ENCODE assay signal across 9 mouse cellular contexts in genomic region chr4:155398222-155398540, GRCm38 (mm10). TPM values are rescaled to one million over a fixed set of nuclear protein-coding genes. Genes with fewer than 3 reads are reported as not detected.
DNase-seq lines count a peak whose midpoint lies in the region; ATAC-seq and TF ChIP-seq lines count a peak whose summit lies in the region.
"Had no signal": no experiment of that assay in that cellular context is flagged by ENCODE, and none has a peak within 500 bp of the region (broad histone marks: within the 10 kb centered on the region; RNA-seq: fewer than 3 reads in every experiment).

No protein-coding gene starts in this region.

- no peaks in the 10 kb centered on the region for H3K9me3 ChIP-seq in kidney, postnatal 0 days (replicated peaks; ENCODE audit: low read length)
- H3K9me3 ChIP-seq in embryonic facial prominence, embryonic 15.5 days (replicated peaks): no peaks in the 10 kb centered on the region
- H3K9me3 ChIP-seq in intestine, embryonic 16.5 days (ENCODE audit: control insufficient read depth, low read length): no peaks in the 10 kb centered on the region
- no peaks in the 10 kb centered on the region for H3K9me3 ChIP-seq in neural tube, embryonic 11.5 days (ENCODE audit: control insufficient read depth, low read length)

- no peak for ATAC-seq in kidney, postnatal 0 days (replicated peaks; ENCODE audit: low FRiP score, low read depth)
- no peak for ATAC-seq in embryonic facial prominence, embryonic 15.5 days (ENCODE audit: insufficient number of reproducible peaks, low FRiP score, low TSS enrichment, low read depth)
- no peak for ATAC-seq in intestine, embryonic 16.5 days
- no peak for ATAC-seq in neural tube, embryonic 11.5 days (ENCODE audit: insufficient read depth, low FRiP score, low TSS enrichment)

- peaks cover 7% of the 10 kb centered on the region for H3K4me1 ChIP-seq in kidney, postnatal 0 days (replicated peaks; ENCODE audit: insufficient read depth, low read length)
- peaks cover 8% of the 10 kb centered on the region for H3K4me1 ChIP-seq in embryonic facial prominence, embryonic 15.5 days
- H3K4me1 ChIP-seq in intestine, embryonic 16.5 days (ENCODE audit: control insufficient read depth, insufficient read depth, low read length): peaks cover 3% of the 10 kb centered on the region
- no peaks in the 10 kb centered on the region for H3K4me1 ChIP-seq in neural tube, embryonic 11.5 days (ENCODE audit: control insufficient read depth, insufficient read depth, low read length)

- no peak for DNase-seq in kidney, postnatal 0 days (ENCODE audit: low spot score)
- no peak for DNase-seq in kidney, adult 11 months
- DNase-seq in neural tube, embryonic 11.5 days (ENCODE audit: low spot score): no peak
- no peak for DNase-seq in left cerebral cortex, postnatal 4 days
- DNase-seq in spleen, adult 18-20 months: no peak
- DNase-seq in adrenal gland, postnatal 36 days: no peak

- H3K27me3 ChIP-seq in kidney, postnatal 0 days (ENCODE audit: insufficient read depth, low read length): peaks cover 12% of the 10 kb centered on the region; the same call in 1 of the 2 replicates
- peaks cover 41% of the 10 kb centered on the region for H3K27me3 ChIP-seq in embryonic facial prominence, embryonic 15.5 days
- peaks cover 22% of the 10 kb centered on the region for H3K27me3 ChIP-seq in intestine, embryonic 16.5 days (replicated peaks; ENCODE audit: control insufficient read depth, insufficient read depth, low read length)
- peaks cover 36% of the 10 kb centered on the region for H3K27me3 ChIP-seq in neural tube, embryonic 11.5 days (ENCODE audit: control insufficient read depth, insufficient read depth, low read length)

- H3K9ac ChIP-seq in kidney, postnatal 0 days (ENCODE audit: low read depth, low read length): no peak overlapping the region
- no peak overlapping the region for H3K9ac ChIP-seq in embryonic facial prominence, embryonic 15.5 days
- H3K9ac ChIP-seq in intestine, embryonic 16.5 days (ENCODE audit: low read depth, low read length): no peak overlapping the region
- no peak overlapping the region for H3K9ac ChIP-seq in neural tube, embryonic 11.5 days (ENCODE audit: low read length)

- no peak for TF ChIP-seq CTCF in kidney, postnatal 0 days (IDR thresholded peaks at IDR 0.05; ENCODE audit: low read depth)

- H3K4me3 ChIP-seq in kidney, postnatal 0 days (replicated peaks; ENCODE audit: low read depth, low read length): peak overlapping the region; percentile 17
- peak overlapping the region; percentile 41 for H3K4me3 ChIP-seq in embryonic facial prominence, embryonic 15.5 days (replicated peaks)
- H3K4me3 ChIP-seq in intestine, embryonic 16.5 days (ENCODE audit: low read length): peak overlapping the region; percentile 43
- H3K4me3 ChIP-seq in neural tube, embryonic 11.5 days (ENCODE audit: low read depth, low read length): peak overlapping the region; percentile 24

- H3K4me2 ChIP-seq in kidney, postnatal 0 days (ENCODE audit: low read length): peak overlapping the region; percentile 64
- H3K4me2 ChIP-seq in embryonic facial prominence, embryonic 15.5 days (replicated peaks): peak overlapping the region; percentile 85
- peak overlapping the region; percentile 93 for H3K4me2 ChIP-seq in intestine, embryonic 16.5 days (ENCODE audit: low read depth, low read length)
- H3K4me2 ChIP-seq in neural tube, embryonic 11.5 days (ENCODE audit: low read depth): peak overlapping the region; percentile 54

- intact Hi-C loops in left cerebral cortex, postnatal 4 days (cut with DNase I): no loop called here

- WGBS in kidney, postnatal 0 days: 5% methylated on average over 9 of the region's 9 CpGs
- WGBS in embryonic facial prominence, embryonic 15.5 days: 5% methylated on average over 9 of the region's 9 CpGs
- whole genome bisulfite sequencing in intestine, embryonic 16.5 days: 4% methylated on average over 9 of the region's 9 CpGs
- WGBS in neural tube, embryonic 11.5 days: 5% methylated on average over 9 of the region's 9 CpGs

- no peak overlapping the region for H3K27ac ChIP-seq in kidney, postnatal 0 days
- H3K27ac ChIP-seq in embryonic facial prominence, embryonic 15.5 days (replicated peaks): no peak overlapping the region
- no peak overlapping the region for H3K27ac ChIP-seq in intestine, embryonic 16.5 days (ENCODE audit: low read length)
- H3K27ac ChIP-seq in neural tube, embryonic 11.5 days (ENCODE audit: low read depth, low read length): no peak overlapping the region

- no peaks in the 10 kb centered on the region for H3K36me3 ChIP-seq in kidney, postnatal 0 days (ENCODE audit: insufficient read depth, low read length)
- no peaks in the 10 kb centered on the region for H3K36me3 ChIP-seq in embryonic facial prominence, embryonic 15.5 days
- H3K36me3 ChIP-seq in intestine, embryonic 16.5 days (ENCODE audit: control insufficient read depth, insufficient read depth, low read length): no peaks in the 10 kb centered on the region
- no peaks in the 10 kb centered on the region for H3K36me3 ChIP-seq in neural tube, embryonic 11.5 days (ENCODE audit: control insufficient read depth, insufficient read depth, low read length)

RNA-seq across cellular contexts. Expression of gene Gabrd, which starts 0.3 kb away (rescaled TPM):
- 0.17 and 0.29 TPM in 2 replicates for polyA plus RNA-seq in kidney, postnatal 0 days (2015; fragmentation: Nextera tagmentation; extraction: Ambion mirVana)
- 0.11 TPM in 1 of 2 replicates, not detected in the other for polyA plus RNA-seq in embryonic facial prominence, embryonic 15.5 days (2015; fragmentation: Nextera tagmentation; extraction: Ambion mirVana)
- polyA plus RNA-seq in intestine, embryonic 16.5 days (2015; fragmentation: Nextera tagmentation; extraction: Ambion mirVana): 0.11 and 0.15 TPM in 2 replicates
- polyA plus RNA-seq in neural tube, embryonic 11.5 days (2014; fragmentation: Nextera tagmentation; extraction: Ambion mirVana): not detected in 2 replicates
- total RNA-seq in left cerebral cortex, postnatal 4 days (2021): 1 to 10 TPM; 7.3 to 7.7 TPM
- under 1 TPM in 1 of 2 experiments, not detected in 1; 0.20 TPM for total RNA-seq in adrenal gland, postnatal 36 days (2021)
- polyA plus RNA-seq: Patski had no signal

RNA-seq across cellular contexts. Expression of gene Cfap74, which starts 10.8 kb away (rescaled TPM):
- polyA plus RNA-seq in kidney, postnatal 0 days (2015; fragmentation: Nextera tagmentation; extraction: Ambion mirVana): 0.62 and 0.74 TPM in 2 replicates
- 3.3 and 4.9 TPM in 2 replicates for polyA plus RNA-seq in embryonic facial prominence, embryonic 15.5 days (2015; fragmentation: Nextera tagmentation; extraction: Ambion mirVana)
- 1.4 and 1.5 TPM in 2 replicates for polyA plus RNA-seq in intestine, embryonic 16.5 days (2015; fragmentation: Nextera tagmentation; extraction: Ambion mirVana)
- 5.4 and 5.6 TPM in 2 replicates for polyA plus RNA-seq in neural tube, embryonic 11.5 days (2014; fragmentation: Nextera tagmentation; extraction: Ambion mirVana)
- 1 to 10 TPM; 6.4 to 6.6 TPM for total RNA-seq in left cerebral cortex, postnatal 4 days (2021)
- total RNA-seq in adrenal gland, postnatal 36 days (2021): under 1 TPM; 0.66 to 0.76 TPM

RNA-seq across cellular contexts. Expression of gene Prkcz, which starts 37.0 kb away (rescaled TPM):
- 20.2 and 22.4 TPM in 2 replicates for polyA plus RNA-seq in kidney, postnatal 0 days (2015; fragmentation: Nextera tagmentation; extraction: Ambion mirVana)
- polyA plus RNA-seq in embryonic facial prominence, embryonic 15.5 days (2015; fragmentation: Nextera tagmentation; extraction: Ambion mirVana): 12.4 and 12.7 TPM in 2 replicates
- polyA plus RNA-seq in intestine, embryonic 16.5 days (2015; fragmentation: Nextera tagmentation; extraction: Ambion mirVana): 32.8 and 38.7 TPM in 2 replicates
- 17.8 and 22.7 TPM in 2 replicates for polyA plus RNA-seq in neural tube, embryonic 11.5 days (2014; fragmentation: Nextera tagmentation; extraction: Ambion mirVana)
- total RNA-seq in left cerebral cortex, postnatal 4 days (2021): 100 to 1,000 TPM; 131 to 136 TPM
- total RNA-seq in adrenal gland, postnatal 36 days (2021): 1 to 10 TPM; 3.4 to 4.3 TPM
